Mouse (Mus musculus): ENCODE measurements at regions not wholly inside any gene's neighbourhood (a gene's known extent, or its start where the extent isn't known, plus 50 kb on each side); places are given as distances from the start of the nearest gene placed in this dataset.

DNA sequence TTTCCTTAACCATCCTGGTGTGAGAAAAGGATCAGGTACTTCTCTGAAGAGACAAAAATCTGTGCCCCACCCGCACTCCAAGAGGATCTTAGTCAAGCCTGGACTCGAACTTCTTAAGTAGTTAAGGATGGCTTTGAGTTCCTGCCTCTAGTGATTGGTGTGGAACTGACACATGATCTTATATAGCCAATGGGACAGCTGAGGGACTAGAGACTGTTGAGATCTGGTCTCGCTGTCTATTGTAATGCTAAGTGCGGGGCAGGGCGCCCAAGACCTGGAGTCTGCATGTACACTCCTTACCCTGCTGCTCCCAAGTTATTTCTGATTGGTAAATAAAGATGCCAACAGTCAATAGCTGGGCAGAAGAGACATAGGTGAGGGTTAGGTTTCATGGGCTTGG is 55.3 kb upstream of the Slc30a5 start:
- no peak for DNase-seq

GRCm38 (mm10) chr13:100883711-100884110 is 50.5 kb upstream of the Slc30a5 start:
- no peak for DNase-seq
